Mouse (Mus musculus) telencephalon, adult 2 months (tissue): ENCODE data around the gene Gm21789.
"Not testable (repeated sequence)": the region's sequence is repeated elsewhere in the genome, so short reads cannot be mapped to it uniquely, and the experiment has no call there.

Experiments
- DNase-seq: peaks from one replicate; pipeline ENCODE4 v3.0.0-alpha.2; 2011; ENCODE audit warnings: low read depth, low spot score

Gene Gm21789

GRCm38 (mm10) chrX:32941468-32941867 lies at the start of gene Gm21789:
Gm21789 (plus strand) TSS chrX:32941768.
- not testable (repeated sequence) for DNase-seq

- DNase-seq = not testable (repeated sequence)
These were observed 47.2 kb upstream of the Gm21789 start, which contains the start of gene Btbd35f30 for GRCm38 (mm10) chrX:32894325-32894724. Btbd35f30 (plus strand) TSS chrX:32894625.

- not testable (repeated sequence) for DNase-seq
These were observed 32.0 kb downstream of the Gm21789 start, which contains the start of gene Btbd35f5 for GRCm38 (mm10) chrX:32973597-32973996. Btbd35f5 (plus strand) TSS chrX:32973897.
